Mouse (Mus musculus) embryonic facial prominence, embryonic 15.5 days (tissue): ENCODE data around the gene Tsen54. TPM values are rescaled to one million over a fixed set of nuclear protein-coding genes. Genes with fewer than 3 reads are reported as not detected.
A peak's percentile ranks its signal among the peaks of the same experiment; 100 is the strongest.

ENCODE experiments used
- ATAC-seq: fragments of 200-750 bp; cut with Nextera tagmentation; 2 replicates; pipeline ENCODE4 v1.8.0; 2017; ENCODE audit warnings: low read depth, moderate TSS enrichment; ENCODE audit not compliant: insufficient number of reproducible peaks, low FRiP score, low TSS enrichment
- H3K27ac ChIP-seq: fragments of 300-500 bp; sonication (generic); replicated peaks from 2 replicates; pipeline ENCODE4 v1.5.1; 2015; ENCODE audit warnings: mild to moderate bottlenecking, inconsistent platforms
- H3K27me3 ChIP-seq: fragments of 300-500 bp; sonication (generic); 2 replicates; pipeline ENCODE4 v1.6.1; 2015; ENCODE audit warnings: inconsistent platforms
- H3K36me3 ChIP-seq: fragments of 300-500 bp; sonication (generic); 2 replicates; pipeline ENCODE4 v1.6.1; 2015; ENCODE audit warnings: mild to moderate bottlenecking, inconsistent platforms
- H3K4me1 ChIP-seq: fragments of 300-500 bp; sonication (generic); 2 replicates; pipeline ENCODE4 v1.6.1; 2015; ENCODE audit warnings: inconsistent platforms
- H3K4me2 ChIP-seq: fragments of 300-500 bp; sonication (generic); replicated peaks from 2 replicates; pipeline ENCODE4 v1.6.1; 2015; ENCODE audit warnings: mild to moderate bottlenecking, inconsistent platforms
- H3K4me3 ChIP-seq: fragments of 300-500 bp; sonication (generic); replicated peaks from 2 replicates; pipeline ENCODE4 v1.5.1; 2015; ENCODE audit warnings: mild to moderate bottlenecking, inconsistent platforms
- H3K9ac ChIP-seq: fragments of 300-500 bp; sonication (generic); 2 replicates; pipeline ENCODE4 v1.6.1; 2015; ENCODE audit warnings: inconsistent platforms
- H3K9me3 ChIP-seq: fragments of 300-500 bp; sonication (generic); replicated peaks from 2 replicates; pipeline ENCODE4 v1.6.1; 2016; ENCODE audit warnings: inconsistent platforms
- WGBS: fragments of 180-500 bp; shearing (Covaris S2); methylation state at CpG from one replicate; pipeline ENCODE4 v1.1.7; 2015; 5-methylcytosine and 5-hydroxymethylcytosine counted together
- polyA plus RNA-seq: library from polyadenylated mRNA; unstranded; fragments of >200 nt; fragmentation: Nextera tagmentation; extraction: Ambion mirVana; gene quantifications from 2 replicates; pipeline ENCODE4 v1.2.1, GENCODE M21; 2015

Tsen54 gene
- polyA plus RNA-seq, 1 experiment from 2014 or later = 34.8 TPM

GRCm38 (mm10) chr11:115779038-115779571 lies 35.4 kb upstream of the Tsen54 start:
- ATAC-seq = peak; percentile 35; the same call in 1 of the 2 replicates
- Histone ChIP-seq H3K9ac (no peak overlapping the region), H3K36me3 (0 out of 2 replicates have a peak, but pooled peaks cover 3% of the 10 kb centered on the region)

GRCm38 (mm10) chr11:115780141-115781070 lies 34.1 kb upstream of the Tsen54 start:
- Histone ChIP-seq H3K27me3 (no peaks in the 10 kb centered on the region), H3K4me1 (peaks cover 67% of the 10 kb centered on the region), H3K9ac (no peak overlapping the region), H3K27ac (0 out of 2 replicates have a peak overlapping the region, but pooled peaks have one; percentile 7), H3K4me3 (no peak overlapping the region), H3K9me3 (no peaks in the 10 kb centered on the region), H3K36me3 (0 out of 2 replicates have a peak, but pooled peaks cover 5% of the 10 kb centered on the region), H3K4me2 (0 out of 2 replicates have a peak overlapping the region, but pooled peaks have one; percentile 4)
- no peak for ATAC-seq
- WGBS = 21% methylated on average over 20 of the region's 20 CpGs

More at GRCm38 (mm10) chr11:115779038-115779571, 35.4 kb upstream of the Tsen54 start:
- WGBS = 29% methylated on average over 9 of the region's 9 CpGs
- Histone ChIP-seq H3K4me1 (peaks cover 75% of the 10 kb centered on the region), H3K27me3 (no peaks in the 10 kb centered on the region), H3K4me2 (no peak overlapping the region), H3K4me3 (no peak overlapping the region), H3K9me3 (no peaks in the 10 kb centered on the region), H3K27ac (peak overlapping the region; percentile 77)

GRCm38 (mm10) chr11:115786473-115786872 lies 28.1 kb upstream of the Tsen54 start:
- Histone ChIP-seq H3K9ac (no peak overlapping the region), H3K4me3 (no peak overlapping the region), H3K27ac (no peak overlapping the region), H3K36me3 (peaks cover 36% of the 10 kb centered on the region), H3K27me3 (no peaks in the 10 kb centered on the region), H3K4me1 (peaks cover 13% of the 10 kb centered on the region; the same call in 1 of the 2 replicates), H3K9me3 (no peaks in the 10 kb centered on the region), H3K4me2 (no peak overlapping the region)
- ATAC-seq = no peak
- WGBS = 74% methylated on average over 6 of the region's 6 CpGs

- Histone ChIP-seq H3K36me3 (peaks cover 68% of the 10 kb centered on the region), H3K27me3 (no peaks in the 10 kb centered on the region), H3K4me1 (no peaks in the 10 kb centered on the region), H3K4me2 (no peak overlapping the region), H3K9ac (no peak overlapping the region), H3K4me3 (no peak overlapping the region), H3K9me3 (no peaks in the 10 kb centered on the region), H3K27ac (no peak overlapping the region)
- WGBS = 95% methylated on average over 7 of the region's 7 CpGs
- ATAC-seq = no peak
These were observed 24.7 kb upstream of the Tsen54 start for GRCm38 (mm10) chr11:115789787-115790186.

GRCm38 (mm10) chr11:115791919-115792318 lies 22.6 kb upstream of the Tsen54 start:
- Histone ChIP-seq H3K36me3 (peaks cover 74% of the 10 kb centered on the region), H3K4me1 (no peaks in the 10 kb centered on the region), H3K4me2 (no peak overlapping the region), H3K27ac (no peak overlapping the region), H3K4me3 (no peak overlapping the region), H3K9me3 (no peaks in the 10 kb centered on the region), H3K9ac (no peak overlapping the region), H3K27me3 (no peaks in the 10 kb centered on the region)
- ATAC-seq = no peak
- WGBS = 93% methylated on average over 16 of the region's 16 CpGs

GRCm38 (mm10) chr11:115792353-115792752 lies 22.2 kb upstream of the Tsen54 start:
- H3K9me3 ChIP-seq = no peaks in the 10 kb centered on the region
- no peak overlapping the region for H3K27ac ChIP-seq
- H3K4me1 ChIP-seq = no peaks in the 10 kb centered on the region
- no peak overlapping the region for H3K4me2 ChIP-seq
- no peak for ATAC-seq
- H3K36me3 ChIP-seq = peaks cover 78% of the 10 kb centered on the region
- no peak overlapping the region for H3K9ac ChIP-seq
- H3K4me3 ChIP-seq = no peak overlapping the region
- H3K27me3 ChIP-seq = no peaks in the 10 kb centered on the region
- 82% methylated on average over 14 of the region's 14 CpGs for WGBS

- Histone ChIP-seq H3K9ac (no peak overlapping the region), H3K4me2 (no peak overlapping the region), H3K36me3 (peaks cover 96% of the 10 kb centered on the region), H3K4me3 (no peak overlapping the region), H3K9me3 (no peaks in the 10 kb centered on the region), H3K4me1 (0 out of 2 replicates have a peak, but pooled peaks cover 6% of the 10 kb centered on the region), H3K27ac (no peak overlapping the region), H3K27me3 (no peaks in the 10 kb centered on the region)
- 79% methylated on average over 15 of the region's 15 CpGs for WGBS
- ATAC-seq = no peak
These were observed 17.6 kb upstream of the Tsen54 start for GRCm38 (mm10) chr11:115796898-115797297.

- H3K27ac ChIP-seq = no peak overlapping the region
- no peaks in the 10 kb centered on the region for H3K9me3 ChIP-seq
- no peak for ATAC-seq
- no peaks in the 10 kb centered on the region for H3K27me3 ChIP-seq
- no peak overlapping the region for H3K9ac ChIP-seq
- no peak overlapping the region for H3K4me3 ChIP-seq
- H3K4me1 ChIP-seq = 0 out of 2 replicates have a peak, but pooled peaks cover 6% of the 10 kb centered on the region
- H3K4me2 ChIP-seq = no peak overlapping the region
- H3K36me3 ChIP-seq = peaks cover 96% of the 10 kb centered on the region
- 84% methylated on average over 9 of the region's 9 CpGs for WGBS
These were observed 16.9 kb upstream of the Tsen54 start for GRCm38 (mm10) chr11:115797665-115798064.

GRCm38 (mm10) chr11:115800981-115801380 lies 13.5 kb upstream of the Tsen54 start:
- H3K9me3 ChIP-seq = no peaks in the 10 kb centered on the region
- H3K36me3 ChIP-seq = peaks cover 91% of the 10 kb centered on the region
- H3K4me3 ChIP-seq = no peak overlapping the region
- no peak for ATAC-seq
- H3K4me2 ChIP-seq = no peak overlapping the region
- no peaks in the 10 kb centered on the region for H3K27me3 ChIP-seq
- WGBS = 80% methylated on average over 18 of the region's 18 CpGs
- no peak overlapping the region for H3K9ac ChIP-seq
- H3K27ac ChIP-seq = no peak overlapping the region
- 0 out of 2 replicates have a peak, but pooled peaks cover 6% of the 10 kb centered on the region for H3K4me1 ChIP-seq

- Histone ChIP-seq H3K9ac (no peak overlapping the region), H3K9me3 (no peaks in the 10 kb centered on the region), H3K27me3 (no peaks in the 10 kb centered on the region), H3K4me3 (no peak overlapping the region), H3K4me2 (no peak overlapping the region), H3K27ac (no peak overlapping the region), H3K36me3 (peaks cover 88% of the 10 kb centered on the region), H3K4me1 (peaks cover 27% of the 10 kb centered on the region)
- no peak for ATAC-seq
- WGBS = 91% methylated on average over 24 of the region's 24 CpGs
These were observed 11.3 kb upstream of the Tsen54 start for GRCm38 (mm10) chr11:115803072-115803709.

GRCm38 (mm10) chr11:115805005-115805404 lies 9.5 kb upstream of the Tsen54 start:
- no peak for ATAC-seq
- Histone ChIP-seq H3K4me3 (no peak overlapping the region), H3K9me3 (no peaks in the 10 kb centered on the region), H3K9ac (no peak overlapping the region), H3K4me1 (peaks cover 40% of the 10 kb centered on the region), H3K27me3 (no peaks in the 10 kb centered on the region), H3K27ac (no peak overlapping the region), H3K36me3 (peaks cover 73% of the 10 kb centered on the region), H3K4me2 (no peak overlapping the region)
- 93% methylated on average over 7 of the region's 7 CpGs for WGBS
